Mouse (Mus musculus) kidney, adult 2 months (tissue): ENCODE results near the gene Slc36a2.

Experiments
- CTCF ChIP-seq: fragments of 200-500 bp; conservative IDR thresholded peaks from 2 replicates; pipeline ENCODE4 v1.5.1; 2011; ENCODE audit warnings: low read depth, mild to moderate bottlenecking, control low read depth, low read length, moderate library complexity, mixed read lengths; ENCODE audit not compliant: insufficient read depth, insufficient read length
- POLR2A ChIP-seq: fragments of 200-500 bp; IDR thresholded peaks from one replicate; pipeline ENCODE4 v1.6.1; 2011; ENCODE audit warnings: low read depth, low read length, control low read depth

GRCm38 (mm10) chr11:55151608-55152007 is 33.3 kb downstream of the Slc36a2 start, which contains the start of gene Slc36a3:
- no peak for TF ChIP-seq POLR2A
- TF ChIP-seq CTCF: no peak
